Mouse (Mus musculus) lung, postnatal 14 days (tissue): ENCODE measurements at regions not wholly inside any gene's neighbourhood (a gene's known extent, or its start where the extent isn't known, plus 50 kb on each side); places are given as distances from the start of the nearest gene placed in this dataset.

Experiments
- DNase-seq: peaks from one replicate; pipeline ENCODE4 v3.0.0; 2021

DNA sequence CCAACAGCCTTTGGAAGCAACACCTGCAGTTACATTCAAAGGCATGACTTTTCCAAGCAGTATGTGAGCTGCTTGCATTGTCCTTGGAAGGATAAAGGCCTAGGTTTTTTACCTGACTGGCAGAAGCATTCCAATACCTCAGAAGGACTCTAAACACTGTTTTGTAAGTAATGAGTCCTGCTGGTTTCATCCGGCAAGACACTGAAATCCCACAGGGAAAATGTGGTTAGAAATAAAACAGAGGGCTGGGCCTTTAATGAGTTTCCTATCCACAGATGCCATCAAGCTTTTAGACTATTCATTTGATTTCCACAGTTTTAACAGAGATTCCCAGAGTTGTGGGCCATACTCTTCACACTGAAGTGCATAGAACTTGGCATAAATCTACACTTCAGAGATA lies 461.6 kb downstream of the Prkd1 start:
- no peak for DNase-seq

DNA sequence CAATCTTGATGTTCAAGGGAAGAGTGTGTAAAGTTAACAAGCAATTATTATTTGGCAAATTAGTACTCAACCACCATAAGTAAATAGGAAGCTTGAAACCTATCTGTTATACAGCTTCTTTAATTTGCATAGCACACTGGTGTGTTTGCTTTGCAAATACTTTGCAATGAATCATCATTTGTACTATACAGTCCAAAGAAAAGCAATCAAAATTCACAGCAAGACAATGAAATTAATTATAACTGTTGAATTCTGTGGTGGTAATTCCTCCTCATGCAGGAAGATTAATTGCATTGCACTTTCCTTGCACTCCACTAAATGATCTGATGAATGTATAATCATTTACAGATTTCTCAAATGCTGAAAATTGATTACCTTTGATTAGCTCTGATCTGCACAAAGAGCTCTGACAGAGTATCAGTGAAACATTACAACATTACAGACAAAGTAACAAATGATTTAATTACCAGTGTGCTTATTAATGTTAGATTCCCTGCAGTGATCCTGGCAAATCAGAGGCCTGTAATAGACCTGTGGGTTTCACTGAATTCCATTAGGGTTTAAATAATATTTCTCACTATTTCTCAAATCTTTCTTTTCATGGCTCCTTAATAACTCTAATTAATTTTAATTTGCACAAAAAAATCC lies 457.9 kb downstream of the Prkd1 start:
- no peak for DNase-seq

DNA sequence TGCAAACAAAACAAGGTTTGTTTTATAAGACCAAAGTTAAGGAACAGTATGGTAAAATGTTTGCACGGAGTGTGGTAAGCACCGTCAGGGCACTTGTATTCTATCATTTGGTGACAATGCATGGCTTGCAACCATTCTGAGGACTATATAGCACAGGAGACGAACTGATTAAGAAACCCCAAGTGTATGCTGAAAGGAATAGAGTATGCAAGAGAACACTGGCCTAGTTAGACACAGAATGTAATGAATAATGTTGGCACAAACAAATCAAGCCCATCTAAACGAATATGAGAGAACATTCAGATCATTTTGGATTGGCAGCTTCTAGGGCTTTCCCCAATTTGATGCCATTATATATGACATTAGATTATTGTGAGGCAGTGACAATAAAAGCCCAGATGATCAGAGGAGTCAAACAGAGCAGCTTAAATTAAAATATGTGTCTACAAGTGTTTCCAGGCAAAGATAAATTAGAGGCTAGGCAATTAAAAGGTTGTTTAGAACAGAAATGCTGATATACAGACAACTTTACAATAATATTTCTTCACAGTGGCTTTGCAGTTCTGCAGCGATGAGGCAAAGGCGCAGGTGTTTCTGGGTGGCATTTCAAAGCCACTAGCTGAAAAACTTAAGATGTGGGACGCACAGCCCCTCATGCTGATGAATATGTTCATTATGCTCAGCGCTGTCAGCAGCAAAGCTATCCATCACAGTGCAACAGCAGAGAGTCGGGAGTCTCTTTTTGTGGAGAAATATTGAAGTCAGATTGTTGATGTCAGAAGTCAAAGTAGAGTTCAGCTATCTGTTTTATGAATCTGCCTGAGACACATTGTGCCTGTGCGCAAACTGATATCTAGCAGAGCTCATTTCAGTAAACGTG lies 456.9 kb downstream of the Prkd1 start:
- DNase-seq: no peak

DNA sequence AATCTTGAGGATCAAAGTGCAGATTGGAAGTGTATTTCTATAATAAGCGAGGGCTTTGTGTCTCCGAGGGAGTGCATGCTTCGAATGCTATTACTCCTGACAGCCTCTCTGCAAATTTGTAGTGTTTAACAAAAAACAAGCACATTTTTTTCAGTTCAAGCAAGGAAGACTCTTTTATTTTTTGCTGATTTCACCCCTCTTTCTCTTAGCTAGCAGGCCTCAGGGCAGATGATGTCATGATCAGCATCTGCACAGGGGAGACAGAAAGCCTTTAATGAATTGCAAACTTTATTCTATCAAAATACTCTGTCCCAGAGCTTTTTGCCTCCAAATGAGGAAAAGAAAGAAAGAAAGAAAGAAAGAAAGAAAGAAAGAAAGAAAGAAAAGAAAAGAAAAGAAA lies 455.4 kb downstream of the Prkd1 start:
- no peak for DNase-seq

DNA sequence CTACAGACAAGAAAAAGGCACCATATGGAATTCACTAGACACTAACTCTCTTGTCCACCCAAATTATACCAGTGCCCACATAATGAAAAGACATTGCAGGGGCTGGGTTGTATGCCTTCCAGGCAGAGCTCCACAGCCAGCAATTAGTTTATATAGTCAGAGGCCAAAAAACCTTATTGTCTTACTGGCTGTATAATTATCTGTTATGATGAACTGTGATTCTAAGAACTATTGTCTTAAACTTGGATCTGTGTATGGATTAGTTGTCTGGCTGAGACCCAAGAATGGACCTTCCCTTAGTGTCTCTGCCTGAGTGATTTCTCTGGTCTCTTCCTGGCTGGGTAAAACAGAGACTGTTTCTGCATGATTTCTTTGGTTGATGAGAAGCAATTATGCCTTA lies 454.2 kb downstream of the Prkd1 start:
- no peak for DNase-seq

DNA sequence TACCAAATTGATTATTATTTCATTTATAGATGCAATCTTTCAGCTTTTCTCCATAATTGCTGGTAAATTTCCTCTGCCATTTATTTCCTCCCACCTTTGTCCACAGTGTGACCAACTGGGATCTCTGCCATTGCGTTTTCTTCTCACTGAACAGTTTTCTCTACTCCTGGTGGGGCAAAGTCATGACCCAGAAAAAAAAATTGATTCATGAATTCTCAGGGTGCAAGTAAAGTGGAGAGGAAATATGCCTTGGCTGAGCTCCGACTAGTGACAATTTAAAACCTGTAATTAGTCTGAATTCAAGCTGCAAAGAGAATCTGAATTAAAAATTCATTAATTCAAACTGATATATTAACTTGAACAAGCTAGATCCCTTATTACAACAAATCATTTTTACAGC lies 452.6 kb downstream of the Prkd1 start:
- no peak for DNase-seq

DNA sequence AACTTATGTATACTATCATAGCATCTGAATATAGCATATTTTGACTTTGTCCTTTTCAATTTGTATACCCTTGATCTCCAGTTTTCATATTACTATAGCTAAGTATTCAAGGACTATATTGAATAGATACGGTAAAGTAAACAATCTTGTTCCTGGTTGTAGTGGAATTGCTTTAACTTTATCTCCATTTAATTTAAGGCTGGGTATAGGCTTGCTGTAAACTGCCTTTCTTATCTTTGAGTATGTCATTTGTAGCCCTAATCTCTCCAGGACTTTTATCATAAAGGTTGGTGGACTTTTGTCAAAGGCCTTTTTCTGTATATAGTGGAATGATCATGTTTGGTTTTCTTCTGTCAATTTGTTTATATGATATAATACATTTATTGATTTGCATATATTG lies 407.8 kb downstream of the Prkd1 start:
- DNase-seq: no peak

DNA sequence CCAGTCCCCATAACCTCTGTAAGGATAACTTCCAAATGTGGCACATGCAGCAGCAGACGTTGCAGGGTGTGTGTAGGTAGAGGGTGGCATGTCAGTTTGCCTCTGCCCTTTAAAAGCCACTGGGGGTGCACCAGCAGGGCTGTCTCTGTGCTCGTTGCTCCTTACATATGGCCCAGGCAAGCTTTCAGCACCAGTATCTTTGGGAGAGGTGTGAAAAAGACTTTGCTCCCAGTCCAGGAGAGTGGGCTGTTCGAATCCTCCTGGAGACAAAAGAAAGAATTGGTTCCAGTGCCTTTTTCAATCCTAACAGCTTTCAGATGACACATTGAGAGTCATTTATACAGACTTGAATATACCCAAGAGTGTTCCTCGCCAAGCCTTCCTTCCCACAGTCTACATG lies 390.0 kb downstream of the Prkd1 start:
- DNase-seq: no peak

DNA sequence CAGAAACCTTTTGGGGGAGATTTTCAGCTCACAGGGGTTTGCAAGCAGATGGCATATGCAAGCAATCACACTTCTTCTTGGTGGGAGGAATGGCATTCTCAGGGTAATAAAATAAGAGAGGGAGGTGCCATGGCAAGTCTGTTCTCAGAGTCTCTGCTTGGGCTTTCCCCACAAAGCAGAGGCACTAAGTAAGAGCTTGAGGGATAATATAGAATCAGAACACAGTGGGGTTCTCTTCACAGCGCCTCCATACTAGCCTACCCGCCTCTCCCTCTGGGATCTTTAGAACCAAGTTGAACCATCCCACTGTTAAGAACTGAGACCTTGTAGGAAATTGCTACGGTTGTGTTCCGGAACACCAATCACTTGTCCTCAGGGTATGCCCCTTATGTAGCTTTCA lies 387.8 kb downstream of the Prkd1 start:
- DNase-seq: no peak

DNA sequence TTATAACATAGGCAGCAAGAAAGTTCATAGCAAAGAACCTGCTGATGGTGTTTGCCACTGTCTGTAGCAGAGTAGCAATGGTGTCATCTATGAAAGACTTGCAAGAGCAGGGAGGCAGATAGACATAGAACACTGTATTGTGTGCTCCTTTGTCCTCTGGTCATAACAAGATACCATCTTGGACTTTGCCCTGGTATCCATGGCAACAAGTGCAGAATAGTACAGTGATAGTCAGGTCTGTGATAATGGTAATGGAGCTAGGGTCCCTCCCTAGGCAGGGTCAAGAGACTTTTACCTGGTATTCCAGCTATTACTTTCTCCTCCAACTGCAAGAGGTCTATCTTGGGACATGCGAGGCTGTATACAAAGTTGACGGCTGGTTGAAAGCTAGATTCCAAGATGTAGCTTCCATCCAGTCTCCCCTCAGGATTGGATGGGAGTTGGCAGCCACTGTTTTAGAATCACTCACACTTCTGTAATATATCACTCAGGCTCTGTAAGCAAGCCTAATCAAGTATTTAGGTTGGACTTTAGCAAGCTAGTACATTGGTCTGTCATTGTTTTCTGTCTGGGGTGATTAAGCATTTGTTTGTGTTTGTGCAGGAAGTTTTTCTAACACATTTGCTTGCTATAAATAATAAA lies 375.5 kb downstream of the Prkd1 start:
- DNase-seq: no peak

DNA sequence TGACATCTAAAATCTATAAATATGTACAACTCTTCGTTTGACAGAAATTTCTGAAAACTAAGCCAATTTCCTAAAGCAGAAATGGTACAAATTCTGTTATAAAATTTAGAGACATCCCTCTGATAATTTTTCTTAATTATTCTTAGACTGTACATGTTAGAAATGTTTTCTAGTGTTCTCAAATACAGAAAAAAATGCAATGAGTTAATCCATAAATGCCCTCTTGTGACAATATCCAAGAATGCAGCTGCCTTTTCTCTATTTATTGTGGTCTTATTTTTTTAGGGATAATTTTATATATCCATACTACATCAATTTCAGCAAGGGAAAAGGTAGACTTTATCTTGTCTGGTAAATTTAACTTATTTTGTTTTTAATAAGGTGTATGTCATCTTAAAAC lies 367.3 kb downstream of the Prkd1 start:
- no peak for DNase-seq
